ENCODE assay signal across 17 mouse cellular contexts in genomic region chr5:144897881-144898280, GRCm38 (mm10).
DNase-seq lines count a peak whose midpoint lies in the region; ATAC-seq and TF ChIP-seq lines count a peak whose summit lies in the region.
"Had no signal": no experiment of that assay in that cellular context is flagged by ENCODE, and none has a peak within 500 bp of the region (broad histone marks: within the 10 kb centered on the region; RNA-seq: fewer than 3 reads in every experiment).

No protein-coding gene starts in this region.

- no peaks in the 10 kb centered on the region for H3K27me3 ChIP-seq in forebrain, embryonic 11.5 days (ENCODE audit: control insufficient read depth, insufficient read depth, low read length)
- no peaks in the 10 kb centered on the region for H3K27me3 ChIP-seq in forebrain, embryonic 16.5 days (replicated peaks; ENCODE audit: control insufficient read depth, insufficient read depth, low read length)
- H3K27me3 ChIP-seq in hindbrain, embryonic 10.5 days (ENCODE audit: insufficient read depth, poor library complexity, severe bottlenecking): no peaks in the 10 kb centered on the region
- no peaks in the 10 kb centered on the region for H3K27me3 ChIP-seq in hindbrain, embryonic 16.5 days (replicated peaks; ENCODE audit: control insufficient read depth, insufficient read depth, low read length)
- no peaks in the 10 kb centered on the region for H3K27me3 ChIP-seq in forebrain, embryonic 13.5 days
- H3K27me3 ChIP-seq: liver, embryonic 13.5 days; megakaryocyte, embryonic 14.5 days; neural tube, embryonic 13.5 days had no signal

- in situ Hi-C loops in ES-E14 (cut with MboI; ENCODE audit: low sequenced_read_pairs in 2 of 2, unreplicated experiment in 2 of 2): no loop called here

- no peak overlapping the region for H3K4me3 ChIP-seq in forebrain, embryonic 11.5 days (ENCODE audit: low read depth, low read length)
- no peak overlapping the region for H3K4me3 ChIP-seq in forebrain, embryonic 16.5 days (replicated peaks; ENCODE audit: low read length)
- no peak overlapping the region for H3K4me3 ChIP-seq in hindbrain, embryonic 10.5 days
- H3K4me3 ChIP-seq in hindbrain, embryonic 16.5 days (ENCODE audit: low read length): no peak overlapping the region
- H3K4me3 ChIP-seq in ES-E14 (ENCODE audit: insufficient read depth in 1 of 2, low read depth in 1 of 2, low read length in 2 of 2, poor library complexity in 1 of 2, severe bottlenecking in 1 of 2): no peak overlapping the region
- no peak overlapping the region for H3K4me3 ChIP-seq in forebrain, embryonic 13.5 days
- H3K4me3 ChIP-seq: erythroblast, embryonic 14.5 days; liver, embryonic 13.5 days; neural tube, embryonic 13.5 days had no signal

- ATAC-seq in forebrain, embryonic 11.5 days (replicated peaks; ENCODE audit: low FRiP score): peak; percentile 72
- ATAC-seq in forebrain, embryonic 16.5 days: no peak
- ATAC-seq in hindbrain, embryonic 16.5 days: no peak
- peak; percentile 55; the same call in 1 of the 2 replicates for ATAC-seq in forebrain, embryonic 13.5 days

- DNase-seq in forebrain, embryonic 11.5 days (ENCODE audit: low spot score): peak; percentile 60
- DNase-seq in hindbrain, embryonic 10.5 days (ENCODE audit: low spot score): peak; percentile 45
- DNase-seq in ES-E14 (ENCODE audit: low read depth, low spot score) (no peak), liver (no peak)
- no peak for DNase-seq in kidney, adult 8-10 months
- DNase-seq: cerebellum, adult 11-12 months; kidney, adult 18-20 months; kidney, postnatal 4 days; liver, embryonic 13.5 days; right cerebral cortex, postnatal 25 days had no signal

- peaks cover 16% of the 10 kb centered on the region for H3K4me1 ChIP-seq in forebrain, embryonic 11.5 days (replicated peaks; ENCODE audit: control insufficient read depth, insufficient read depth, low read length)
- H3K4me1 ChIP-seq in forebrain, embryonic 16.5 days (replicated peaks; ENCODE audit: control insufficient read depth, insufficient read depth, low read length): peaks cover 4% of the 10 kb centered on the region
- peaks cover 43% of the 10 kb centered on the region for H3K4me1 ChIP-seq in hindbrain, embryonic 10.5 days (replicated peaks)
- no peaks in the 10 kb centered on the region for H3K4me1 ChIP-seq in hindbrain, embryonic 16.5 days (ENCODE audit: control insufficient read depth, insufficient read depth, low read depth, low read length)
- peaks cover 0 to 12% of the 10 kb centered on the region in 2 experiments; a peak in 2 of 4 replicates for H3K4me1 ChIP-seq in ES-E14 (ENCODE audit: control insufficient read depth in 2 of 2, insufficient read depth in 2 of 2, low read length in 2 of 2, poor library complexity in 1 of 2)
- H3K4me1 ChIP-seq in forebrain, embryonic 13.5 days: peaks cover 17% of the 10 kb centered on the region; the same call in 1 of the 2 replicates

- no peaks in the 10 kb centered on the region for H3K9me3 ChIP-seq in forebrain, embryonic 11.5 days (ENCODE audit: control insufficient read depth, low read length)
- H3K9me3 ChIP-seq in forebrain, embryonic 16.5 days (ENCODE audit: control insufficient read depth, low read length): no peaks in the 10 kb centered on the region
- no peaks in the 10 kb centered on the region for H3K9me3 ChIP-seq in hindbrain, embryonic 10.5 days
- no peaks in the 10 kb centered on the region for H3K9me3 ChIP-seq in hindbrain, embryonic 16.5 days (ENCODE audit: control insufficient read depth, low read length)
- H3K9me3 ChIP-seq in ES-E14 (ENCODE audit: control insufficient read depth, insufficient read depth, low read depth, low read length): no peaks in the 10 kb centered on the region
- H3K9me3 ChIP-seq in forebrain, embryonic 13.5 days (replicated peaks): no peaks in the 10 kb centered on the region
- H3K9me3 ChIP-seq: liver, embryonic 13.5 days; neural tube, embryonic 13.5 days had no signal

- H3K36me3 ChIP-seq in forebrain, embryonic 11.5 days (ENCODE audit: control insufficient read depth, insufficient read depth, low read length): no peaks in the 10 kb centered on the region
- H3K36me3 ChIP-seq in forebrain, embryonic 16.5 days (ENCODE audit: control insufficient read depth, insufficient read depth): peaks cover 19% of the 10 kb centered on the region
- H3K36me3 ChIP-seq in hindbrain, embryonic 10.5 days: peaks cover 70% of the 10 kb centered on the region
- peaks cover 16% of the 10 kb centered on the region for H3K36me3 ChIP-seq in hindbrain, embryonic 16.5 days (ENCODE audit: control insufficient read depth, insufficient read depth, low read length)
- peaks cover 12% of the 10 kb centered on the region; the same call in 1 of the 2 replicates for H3K36me3 ChIP-seq in ES-E14 (ENCODE audit: control insufficient read depth, insufficient read depth, low read length, poor library complexity, severe bottlenecking)
- H3K36me3 ChIP-seq in forebrain, embryonic 13.5 days (ENCODE audit: poor library complexity, severe bottlenecking): peaks cover 62% of the 10 kb centered on the region

- no peak overlapping the region; the same call in 1 of the 2 replicates for H3K9ac ChIP-seq in forebrain, embryonic 11.5 days (ENCODE audit: low read length)
- H3K9ac ChIP-seq in forebrain, embryonic 16.5 days (replicated peaks; ENCODE audit: low read depth, low read length): no peak overlapping the region
- no peak overlapping the region for H3K9ac ChIP-seq in hindbrain, embryonic 16.5 days (ENCODE audit: low read depth, low read length)
- H3K9ac ChIP-seq in ES-E14 (ENCODE audit: insufficient read depth, low read depth, low read length, poor library complexity, severe bottlenecking): no peak overlapping the region
- H3K9ac ChIP-seq in forebrain, embryonic 13.5 days: no peak overlapping the region
- H3K9ac ChIP-seq: hindbrain, embryonic 14.5 days; liver, embryonic 13.5 days; neural tube, embryonic 13.5 days had no signal

- 0 out of 2 replicates have a peak overlapping the region, but pooled peaks have one; percentile 51 for H3K27ac ChIP-seq in forebrain, embryonic 11.5 days (ENCODE audit: low read depth, low read length)
- no peak overlapping the region for H3K27ac ChIP-seq in forebrain, embryonic 16.5 days (ENCODE audit: low read length)
- H3K27ac ChIP-seq in hindbrain, embryonic 10.5 days: peak overlapping the region; percentile 46
- no peak overlapping the region for H3K27ac ChIP-seq in hindbrain, embryonic 16.5 days (ENCODE audit: low read depth, low read length)
- peak overlapping the region; percentile 52; the same call in 1 of the 2 replicates for H3K27ac ChIP-seq in ES-E14 (ENCODE audit: insufficient read depth, low read depth, low read length, poor library complexity, severe bottlenecking)
- H3K27ac ChIP-seq in forebrain, embryonic 13.5 days: 0 out of 2 replicates have a peak overlapping the region, but pooled peaks have one; percentile 7
- H3K27ac ChIP-seq: hindbrain, embryonic 14.5 days; liver, embryonic 13.5 days; neural tube, embryonic 13.5 days had no signal

- H3K4me2 ChIP-seq in forebrain, embryonic 11.5 days (ENCODE audit: low read depth, low read length, severe bottlenecking): no peak overlapping the region
- H3K4me2 ChIP-seq in forebrain, embryonic 16.5 days (ENCODE audit: low read length): no peak overlapping the region
- no peak overlapping the region for H3K4me2 ChIP-seq in hindbrain, embryonic 16.5 days (ENCODE audit: low read length)
- no peak overlapping the region for H3K4me2 ChIP-seq in forebrain, embryonic 13.5 days
- H3K4me2 ChIP-seq: hindbrain, embryonic 14.5 days; liver, embryonic 13.5 days; neural tube, embryonic 13.5 days had no signal

- WGBS in forebrain, embryonic 11.5 days: 11% methylated on average over 7 of the region's 7 CpGs
- 12% methylated on average over 7 of the region's 7 CpGs for WGBS in forebrain, embryonic 16.5 days
- 20% methylated on average over 7 of the region's 7 CpGs for WGBS in hindbrain, embryonic 10.5 days
- 18% methylated on average over 7 of the region's 7 CpGs for WGBS in hindbrain, embryonic 16.5 days
- WGBS in forebrain, embryonic 13.5 days: 10% methylated on average over 7 of the region's 7 CpGs

TF ChIP-seq in ES-E14, 5 proteins besides CTCF, POLR2A, EP300 and RAD21:
- TF ChIP-seq ZNF384 (IDR thresholded peaks at IDR 0.05; ENCODE audit: low read depth, low read length) (no peak), HCFC1 (IDR thresholded peaks at IDR 0.05; ENCODE audit: borderline replicate concordance, insufficient read depth, low read length) (no peak), ZC3H11A (IDR thresholded peaks at IDR 0.05; ENCODE audit: borderline replicate concordance, low read depth, low read length) (no peak), CHD2 (IDR thresholded peaks at IDR 0.05; ENCODE audit: low read depth, low read length) (no peak), MAFK (IDR thresholded peaks at IDR 0.05; ENCODE audit: insufficient read depth, low read depth, low read length) (no peak)
TF ChIP-seq in ES-E14: peak in this region for 0.

Comparison
In these comparisons a context has a peak if more than half of its experiments do, and no peak if none do; other contexts are left out.
1. ATAC-seq: peak in forebrain, embryonic 11.5 days (single experiment) and forebrain, embryonic 13.5 days (single experiment); none in forebrain, embryonic 16.5 days (single experiment) and hindbrain, embryonic 16.5 days (single experiment).
2. H3K27ac ChIP-seq: peak in forebrain, embryonic 11.5 days (single experiment), hindbrain, embryonic 10.5 days (single experiment), ES-E14 (single experiment) and forebrain, embryonic 13.5 days (single experiment); none in forebrain, embryonic 16.5 days (single experiment) and hindbrain, embryonic 16.5 days (single experiment).
3. DNase-seq: peak in forebrain, embryonic 11.5 days (single experiment) and hindbrain, embryonic 10.5 days (single experiment); none in ES-E14 (single experiment), liver (single experiment) and kidney, adult 8-10 months (0 of 2).